Mouse (Mus musculus) CD4-positive, CD25-positive, alpha-beta regulatory T cell, adult 2 months (primary cell): ENCODE measurements at regions not wholly inside any gene's neighbourhood (a gene's known extent, or its start where the extent isn't known, plus 50 kb on each side); places are given as distances from the start of the nearest gene placed in this dataset.
A peak's percentile ranks its signal among the peaks of the same experiment; 100 is the strongest.

Source experiments
- DNase-seq: peaks from one replicate; pipeline ENCODE4 v3.0.0-alpha.2; 2012; ENCODE audit warnings: low read depth, low spot score

DNA sequence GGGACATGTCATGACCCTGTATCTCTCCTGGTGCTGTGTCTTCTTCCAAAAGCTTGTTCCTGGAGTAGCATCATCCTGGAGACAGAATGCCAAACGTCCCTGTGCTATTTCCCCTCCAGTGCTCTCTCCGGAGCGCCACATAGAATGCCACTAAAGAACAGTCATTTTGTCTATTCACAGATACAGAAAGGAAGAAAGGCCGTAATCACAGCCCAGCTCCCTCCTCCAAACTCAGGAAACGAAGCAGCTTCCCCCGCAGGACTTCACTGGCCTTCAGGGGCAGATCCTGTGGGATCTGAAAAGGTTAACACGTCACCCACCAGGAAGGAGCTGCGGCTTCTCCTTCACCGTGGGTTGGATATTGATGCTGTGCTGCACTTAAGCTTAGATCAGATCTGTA lies 140.7 kb downstream of the Usp46 start:
- no peak for DNase-seq

DNA sequence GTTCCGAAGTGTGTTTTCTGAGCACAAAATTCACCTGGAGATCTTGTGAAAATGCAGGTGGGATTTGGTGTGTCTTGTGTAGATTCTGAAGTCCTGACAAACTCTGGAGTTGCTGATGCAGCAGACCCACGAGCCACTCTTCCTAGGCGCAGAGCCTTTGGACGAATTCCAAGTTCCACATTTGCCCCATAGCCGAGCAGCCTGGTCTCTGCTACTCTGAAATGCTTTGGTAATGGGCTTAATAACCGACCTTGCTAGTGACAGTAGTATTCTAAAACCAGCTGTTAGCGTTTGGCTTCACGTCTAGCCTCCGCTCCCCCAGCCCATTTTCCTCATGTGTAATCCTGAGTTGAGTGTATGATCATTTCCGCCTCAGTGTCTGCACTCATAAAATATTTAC lies 139.5 kb downstream of the Usp46 start:
- DNase-seq: no peak

- no peak for DNase-seq
Observed at GRCm38 (mm10) chr5:73930205-73930604, 138.0 kb downstream of the Usp46 start.

- peak; percentile 59 for DNase-seq
Observed at GRCm38 (mm10) chr5:73937799-73938198, 130.4 kb downstream of the Usp46 start.

- no peak for DNase-seq
Observed at GRCm38 (mm10) chr5:73938450-73938849, 129.8 kb downstream of the Usp46 start.

DNA sequence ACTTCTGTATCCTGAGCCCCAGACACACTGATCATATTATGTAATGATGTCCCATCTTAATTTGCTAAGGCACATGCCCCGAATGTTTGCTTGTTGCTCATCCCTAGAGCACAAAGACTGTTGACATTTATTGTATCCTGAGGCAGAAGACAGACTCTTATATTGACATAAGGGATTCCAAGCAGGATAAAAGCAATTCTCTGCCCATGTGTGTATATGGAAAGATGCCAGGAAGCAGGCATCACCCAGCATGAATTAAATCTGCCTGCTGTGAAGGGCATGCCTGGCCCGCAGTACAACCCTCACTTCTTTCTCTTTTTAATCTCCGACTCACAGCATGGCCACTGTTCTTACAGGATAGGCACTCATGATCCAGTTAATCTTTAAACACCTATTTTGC lies 125.3 kb downstream of the Usp46 start:
- no peak for DNase-seq

DNA sequence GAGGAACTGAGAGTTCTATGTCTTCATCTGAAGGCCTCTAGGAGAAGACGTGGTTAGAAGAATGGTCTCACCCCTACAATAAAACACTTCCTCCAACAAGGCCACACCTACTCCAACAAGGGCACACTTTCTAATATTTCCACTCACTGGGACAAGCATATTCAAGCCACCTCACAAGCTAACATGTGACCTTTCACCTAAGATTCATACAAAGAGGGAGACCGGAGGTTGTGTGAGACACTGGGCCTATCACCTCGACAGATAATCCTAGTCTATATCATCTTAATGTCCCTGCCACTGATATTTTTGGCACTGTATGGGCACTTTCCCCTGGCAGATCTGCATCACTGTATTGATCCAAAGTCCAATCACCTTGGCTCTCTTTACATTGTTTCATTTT lies 122.6 kb downstream of the Usp46 start:
- no peak for DNase-seq

- DNase-seq: no peak
Observed at GRCm38 (mm10) chr5:73946164-73946563, 122.1 kb downstream of the Usp46 start.

DNA sequence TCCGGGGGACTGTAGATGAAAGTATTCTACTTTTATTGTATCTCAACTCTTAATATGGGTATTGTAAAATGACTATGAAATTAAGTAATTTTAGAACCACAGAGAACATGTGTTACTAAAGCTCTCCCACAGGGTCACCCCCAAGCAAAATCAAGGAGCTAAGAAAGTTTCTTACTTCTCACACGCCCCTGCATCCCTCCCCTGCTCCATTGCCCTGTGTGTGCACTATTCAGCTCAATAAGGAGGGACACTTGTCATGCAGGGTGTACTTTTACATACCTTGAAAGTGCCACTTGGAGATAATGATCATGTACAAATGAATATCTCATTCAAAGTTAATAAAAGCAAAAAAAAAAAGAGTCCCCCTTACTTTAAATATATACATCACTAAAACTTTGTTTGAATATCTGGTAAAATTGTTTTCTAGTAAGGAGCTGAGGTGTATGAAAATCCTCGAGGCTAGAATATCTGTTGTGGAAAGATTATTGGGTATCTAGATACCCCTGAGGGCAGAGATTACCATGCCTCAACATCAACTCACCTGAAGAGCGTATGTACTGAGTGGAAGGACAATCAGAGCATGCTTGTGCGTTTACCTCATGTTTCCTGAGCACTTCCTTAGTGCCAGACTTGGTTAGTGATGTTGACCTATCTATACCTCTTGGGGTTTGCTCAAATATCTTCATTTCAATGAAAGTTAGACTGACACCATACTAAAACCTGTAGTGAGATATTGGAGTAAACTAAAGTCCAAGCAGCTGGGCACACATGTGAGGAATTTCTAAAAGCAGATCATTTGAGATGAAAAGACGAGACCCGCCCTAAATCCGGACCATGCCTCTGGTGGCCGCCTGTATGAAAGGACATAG lies 120.0 kb downstream of the Usp46 start:
- no peak for DNase-seq
